Mouse (Mus musculus): ENCODE results near the gene Pnma1.

DNA sequence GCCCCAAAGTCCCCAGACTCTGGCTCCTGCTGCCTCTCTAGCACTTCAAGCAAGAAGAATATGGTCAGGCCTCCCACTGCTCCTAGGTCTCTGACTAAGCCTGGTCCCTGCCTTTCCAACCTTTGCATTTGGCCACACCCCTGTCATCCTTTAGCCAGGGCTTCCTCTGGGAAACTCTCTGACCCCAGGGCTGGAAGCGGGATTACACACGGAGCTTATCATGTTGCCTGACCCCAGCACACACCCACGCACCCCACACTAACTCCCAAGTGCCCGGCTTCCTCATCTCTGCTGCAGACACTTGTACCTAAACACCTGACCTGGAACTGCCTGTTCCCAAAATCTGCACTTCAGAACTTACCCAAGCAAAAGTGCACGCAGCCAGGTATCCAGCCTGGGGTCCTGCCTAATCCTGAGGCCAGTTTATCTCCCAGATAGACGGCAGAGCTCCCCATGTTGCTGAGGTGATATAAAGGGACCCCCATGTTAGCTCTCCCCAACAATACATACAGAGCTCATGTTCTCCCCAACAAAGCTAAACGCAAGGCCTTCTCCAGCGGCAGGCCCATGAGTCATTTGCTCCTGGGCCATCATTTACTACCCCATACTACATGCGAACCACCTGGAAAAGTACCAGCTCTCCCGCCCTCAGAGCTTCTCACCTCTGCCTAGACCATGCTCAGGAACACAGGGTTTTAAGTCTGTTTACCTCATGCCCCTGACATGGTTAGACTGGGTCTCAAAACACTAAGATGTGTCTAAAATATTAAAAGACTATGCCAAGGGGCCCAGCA, 30.6 kb upstream of the Pnma1 start:
- TF ChIP-seq CTCF (IDR thresholded peaks at IDR 0.05; ENCODE audit: extremely low read depth, insufficient read depth, low read length) (no peak), POLR2A (IDR thresholded peaks at IDR 0.05; ENCODE audit: extremely low read depth, insufficient read depth, low read length) (no peak)

All from cortical plate, adult 2 months (tissue).